Mouse (Mus musculus) heart, adult 2 months (tissue): ENCODE measurements around the gene Suclg1. TPM values are rescaled to one million over a fixed set of nuclear protein-coding genes. Genes with fewer than 3 reads are reported as not detected.
A peak's percentile ranks its signal among the peaks of the same experiment; 100 is the strongest.

ENCODE experiments used
- DNase-seq, 2 experiments: peaks; one replicate each; pipeline ENCODE4 v3.0.0; 2021
- H3K27ac ChIP-seq: fragments of 200-600 bp; 2 replicates; pipeline ENCODE4 v1.8.1; 2022
- H3K27me3 ChIP-seq: fragments of 200-500 bp; 2 replicates; pipeline ENCODE4 v1.6.1; 2012; ENCODE audit warnings: mild to moderate bottlenecking, low read length, inconsistent platforms, mixed read lengths; ENCODE audit not compliant: control insufficient read depth, insufficient read depth
- H3K36me3 ChIP-seq: fragments of 200-500 bp; 2 replicates; pipeline ENCODE4 v1.6.1; 2012; ENCODE audit warnings: low read length, inconsistent platforms; ENCODE audit not compliant: control insufficient read depth, insufficient read depth
- H3K4me1 ChIP-seq: fragments of 200-500 bp; 2 replicates; pipeline ENCODE4 v1.6.1; 2011; ENCODE audit warnings: low read length; ENCODE audit not compliant: control insufficient read depth, insufficient read depth
- H3K4me3 ChIP-seq: fragments of 200-600 bp; 2 replicates; pipeline ENCODE4 v1.8.1; 2022
- H3K79me2 ChIP-seq: fragments of 200-500 bp; replicated peaks from 2 replicates; pipeline ENCODE4 v1.6.1; 2012; ENCODE audit warnings: mild to moderate bottlenecking, inconsistent platforms, low read length, moderate library complexity, mixed read lengths; ENCODE audit not compliant: control insufficient read depth, insufficient read depth
- H3K9ac ChIP-seq: fragments of 200-500 bp; 2 replicates; pipeline ENCODE4 v1.6.1; 2012; ENCODE audit warnings: low read depth, mild to moderate bottlenecking, control low read depth, inconsistent platforms, low read length, mixed read lengths
- CTCF ChIP-seq: fragments of 200-600 bp; IDR thresholded peaks from 2 replicates; pipeline ENCODE4 v1.8.1; 2022; ENCODE audit warnings: antibody characterized with exemption, mild to moderate bottlenecking, moderate library complexity
- EP300 ChIP-seq: fragments of 200-500 bp; IDR thresholded peaks from 2 replicates; pipeline ENCODE4 v1.6.1; 2011; ENCODE audit warnings: low read depth, low read length, control low read depth; ENCODE audit not compliant: insufficient read depth
- POLR2A ChIP-seq: fragments of 200-500 bp; IDR thresholded peaks from 2 replicates; pipeline ENCODE4 v1.6.1; 2011; ENCODE audit warnings: mild to moderate bottlenecking, low read depth, low read length, control low read depth; ENCODE audit not compliant: insufficient read depth
- WGBS: fragments of 180-500 bp; shearing (Covaris S2); methylation state at CpG from one replicate; pipeline ENCODE4 v1.1.7; 2018; 5-methylcytosine and 5-hydroxymethylcytosine counted together
- intact Hi-C: fragments of 180-260 bp; cut with DNase I; formaldehyde crosslinking; loops from one replicate; pipeline ENCODE4 v1.15.1; 2025
- long read RNA-seq: library from polyadenylated mRNA; stranded (forward); transcript quantifications from one replicate; pipeline ENCODE4 v2.0.0, GENCODE M21; 2021
- polyA plus RNA-seq: library from polyadenylated mRNA; depleted of rRNA; stranded (reverse); fragments of >200 nt; gene quantifications from 2 replicates; pipeline ENCODE4 v1.2.3, GENCODE M21; 2012; rRNA removed
- total RNA-seq, 2 experiments: library from RNA; stranded (reverse); gene quantifications; 2 replicates each; pipeline ENCODE4 v1.2.3; 2021

Gene Suclg1
- total RNA-seq: 100 to 1,000 TPM; 461 to 531 TPM
- 312 and 392 TPM in 2 replicates for polyA plus RNA-seq
- long read RNA-seq, transcript Suclg1-201 (9 exons, 1,519 nt): major isoform, 298 of 336 reads
- long read RNA-seq, partial matches to known transcripts: 31 of 336 reads
- long read RNA-seq, other reads (novel, unspliced or antisense): 7 of 336 reads

- WGBS: under 1% methylated on average over 58 of the region's 58 CpGs
- peak within 1 kb of the TSS; percentile 99 for H3K9ac ChIP-seq
- intact Hi-C loops: no loop called here
- H3K27ac ChIP-seq: peak within 1 kb of the TSS; percentile 95
- DNase-seq: peak; percentile 88 to 90
- peaks cover 5% of the 10 kb centered on the region for H3K4me1 ChIP-seq
- TF ChIP-seq POLR2A (peak; percentile 87), CTCF (no peak), EP300 (peak; percentile 67; the same call in 1 of the 2 replicates)
- H3K79me2 ChIP-seq: peaks cover 4% of the 10 kb centered on the region; the same call in 1 of the 2 replicates
- peak within 1 kb of the TSS; percentile 85 for H3K4me3 ChIP-seq
- H3K27me3 ChIP-seq: no peaks in the 10 kb centered on the region
- H3K36me3 ChIP-seq: no peaks in the 10 kb centered on the region; the same call in 1 of the 2 replicates
These were observed at the start of gene Suclg1 for GRCm38 (mm10) chr6:73248237-73249048. Gene Suclg1 (plus strand): TSS chr6:73248382.

GRCm38 (mm10) chr6:73203724-73204123, 44.5 kb upstream of the Suclg1 start:
- H3K4me1 ChIP-seq: no peaks in the 10 kb centered on the region
- intact Hi-C loops: no loop called here
- no peak overlapping the region for H3K9ac ChIP-seq
- H3K36me3 ChIP-seq: no peaks in the 10 kb centered on the region
- DNase-seq: no peak
- 59% methylated on average over 2 of the region's 2 CpGs for WGBS
- no peak overlapping the region for H3K27ac ChIP-seq
- H3K27me3 ChIP-seq: no peaks in the 10 kb centered on the region
- no peaks in the 10 kb centered on the region for H3K79me2 ChIP-seq
- no peak overlapping the region for H3K4me3 ChIP-seq
- no peak for TF ChIP-seq CTCF
- no peak for TF ChIP-seq POLR2A
- no peak for TF ChIP-seq EP300

GRCm38 (mm10) chr6:73204937-73205336, 43.2 kb upstream of the Suclg1 start:
- Histone ChIP-seq H3K4me3 (no peak overlapping the region), H3K36me3 (no peaks in the 10 kb centered on the region), H3K4me1 (no peaks in the 10 kb centered on the region), H3K27me3 (no peaks in the 10 kb centered on the region), H3K9ac (no peak overlapping the region), H3K27ac (no peak overlapping the region), H3K79me2 (no peaks in the 10 kb centered on the region)
- WGBS: 59% methylated on average over 4 of the region's 4 CpGs
- no peak for DNase-seq
- intact Hi-C loops: no loop called here
- no peak for TF ChIP-seq EP300
- TF ChIP-seq CTCF: peak; percentile 55
- TF ChIP-seq POLR2A: no peak

GRCm38 (mm10) chr6:73209598-73209997, 38.6 kb upstream of the Suclg1 start:
- Histone ChIP-seq H3K4me1 (no peaks in the 10 kb centered on the region), H3K27ac (no peak overlapping the region)
- 78% methylated on average over 6 of the region's 6 CpGs for WGBS

GRCm38 (mm10) chr6:73210445-73210972, 37.7 kb upstream of the Suclg1 start:
- Histone ChIP-seq H3K9ac (no peak overlapping the region), H3K27me3 (no peaks in the 10 kb centered on the region), H3K79me2 (no peaks in the 10 kb centered on the region), H3K4me3 (no peak overlapping the region), H3K27ac (no peak overlapping the region), H3K4me1 (no peaks in the 10 kb centered on the region), H3K36me3 (no peaks in the 10 kb centered on the region)
- intact Hi-C loops: no loop called here
- WGBS: 65% methylated on average over 4 of the region's 4 CpGs
- DNase-seq: no peak
- no peak for TF ChIP-seq POLR2A
- TF ChIP-seq CTCF: no peak

More at GRCm38 (mm10) chr6:73209598-73209997, 38.6 kb upstream of the Suclg1 start:
- Histone ChIP-seq H3K27me3 (no peaks in the 10 kb centered on the region), H3K4me3 (no peak overlapping the region), H3K36me3 (no peaks in the 10 kb centered on the region), H3K79me2 (no peaks in the 10 kb centered on the region), H3K9ac (no peak overlapping the region)
- DNase-seq: no peak
- intact Hi-C loops: no loop called here
- TF ChIP-seq CTCF (no peak), POLR2A (no peak), EP300 (no peak)

GRCm38 (mm10) chr6:73211036-73211435, 37.1 kb upstream of the Suclg1 start:
- H3K79me2 ChIP-seq: no peaks in the 10 kb centered on the region
- H3K36me3 ChIP-seq: no peaks in the 10 kb centered on the region
- intact Hi-C loops: no loop called here
- no peaks in the 10 kb centered on the region for H3K27me3 ChIP-seq
- H3K4me1 ChIP-seq: no peaks in the 10 kb centered on the region
- TF ChIP-seq POLR2A (no peak), CTCF (no peak), EP300 (no peak)
- WGBS: 87% methylated on average over 3 of the region's 3 CpGs
- no peak overlapping the region for H3K9ac ChIP-seq
- H3K27ac ChIP-seq: no peak overlapping the region
- H3K4me3 ChIP-seq: no peak overlapping the region
- DNase-seq: no peak
